Mouse (Mus musculus) MEL (cell line): ENCODE measurements at regions not wholly inside any gene's neighbourhood (a gene's known extent, or its start where the extent isn't known, plus 50 kb on each side); places are given as distances from the start of the nearest gene placed in this dataset.

Experiments used
- DNase-seq: peaks from one replicate; pipeline ENCODE4 v3.0.0; 2011; ENCODE audit warnings: low read depth, low spot score
- H3K27ac ChIP-seq: 2 replicates; pipeline ENCODE4 v1.5.1; 2012; ENCODE audit warnings: low read depth, mild to moderate bottlenecking, control low read depth, low read length, moderate library complexity; ENCODE audit not compliant: control insufficient read depth
- H3K27me3 ChIP-seq, 2 experiments: fragments of 150-350 bp in 1 of 2; sonication (generic) in 1 of 2; 2 replicates each; pipeline ENCODE4 v1.6.1; 2012; ENCODE audit warnings: low read length in 2 of 2, mild to moderate bottlenecking in 2 of 2, improper control_type of control experiment in 1 of 2, moderate library complexity in 1 of 2; ENCODE audit not compliant: insufficient read depth in 2 of 2, control insufficient read depth in 1 of 2
- H3K36me3 ChIP-seq, 2 experiments: 2 replicates each; pipeline ENCODE4 v1.6.1; 2012 to 2014; ENCODE audit warnings: low read length in 2 of 2, improper control_type of control experiment in 1 of 2, inconsistent platforms in 1 of 2, mild to moderate bottlenecking in 1 of 2; ENCODE audit not compliant: insufficient read depth in 2 of 2, control insufficient read depth in 1 of 2
- H3K4me1 ChIP-seq, 2 experiments: fragments of 150-350 bp in 1 of 2; sonication (generic) in 1 of 2; 2 replicates each; pipeline ENCODE4 v1.6.1; 2012; ENCODE audit warnings: low read length in 2 of 2, improper control_type of control experiment in 1 of 2, mild to moderate bottlenecking in 1 of 2; ENCODE audit not compliant: insufficient read depth in 2 of 2, control insufficient read depth in 1 of 2
- H3K4me3 ChIP-seq, 2 experiments: fragments of 150-350 bp in 1 of 2; sonication (generic) in 1 of 2; 2 replicates each; pipeline ENCODE4 v1.5.1; 2012; ENCODE audit warnings: low read depth in 2 of 2, low read length in 2 of 2, mild to moderate bottlenecking in 2 of 2, moderate library complexity in 2 of 2, control low read depth in 1 of 2, improper control_type of control experiment in 1 of 2; ENCODE audit not compliant: control insufficient read depth in 1 of 2, insufficient read depth in 1 of 2
- H3K79me2 ChIP-seq: 2 replicates; pipeline ENCODE4 v1.6.1; 2012; ENCODE audit warnings: mild to moderate bottlenecking, low read length, moderate library complexity; ENCODE audit not compliant: control insufficient read depth, poor library complexity, insufficient read depth
- H3K9ac ChIP-seq: 2 replicates; pipeline ENCODE4 v1.6.1; 2012; ENCODE audit warnings: low read depth, mild to moderate bottlenecking, control low read depth, low read length, moderate library complexity; ENCODE audit not compliant: control insufficient read depth, poor library complexity, severe bottlenecking
- H3K9me3 ChIP-seq: fragments of 150-350 bp; sonication (generic); replicated peaks from 2 replicates; pipeline ENCODE4 v1.6.1; 2012; ENCODE audit warnings: mild to moderate bottlenecking, low read length, improper control_type of control experiment, moderate library complexity; ENCODE audit not compliant: insufficient read depth
- BHLHE40 ChIP-seq: IDR thresholded peaks from 2 replicates; pipeline ENCODE4 v1.6.1; 2012; ENCODE audit warnings: low read depth, mild to moderate bottlenecking, inconsistent platforms, low read length, improper control_type of control experiment, borderline replicate concordance
- CHD1 ChIP-seq: IDR thresholded peaks from 2 replicates; pipeline ENCODE4 v1.6.1; 2012; ENCODE audit warnings: low read depth, mild to moderate bottlenecking, inconsistent platforms, low read length, improper control_type of control experiment
- E2F4 ChIP-seq: IDR thresholded peaks from 2 replicates; pipeline ENCODE4 v1.6.1; 2011; ENCODE audit warnings: low read depth, low read length, improper control_type of control experiment, borderline replicate concordance
- EP300 ChIP-seq, 2 experiments: IDR thresholded peaks; 2 replicates each; pipeline ENCODE4 v1.6.1; 2011; ENCODE audit warnings: improper control_type of control experiment in 2 of 2, low read length in 2 of 2, low read depth in 1 of 2, mild to moderate bottlenecking in 1 of 2
- ETS1 ChIP-seq: IDR thresholded peaks from 2 replicates; pipeline ENCODE4 v1.6.1; 2012; ENCODE audit warnings: low read depth, mild to moderate bottlenecking, inconsistent platforms, low read length, improper control_type of control experiment, moderate library complexity
- GABPA ChIP-seq: IDR thresholded peaks from 2 replicates; pipeline ENCODE4 v1.6.1; 2012; ENCODE audit warnings: low read depth, mild to moderate bottlenecking, inconsistent platforms, low read length, improper control_type of control experiment, moderate library complexity
- GATA1 ChIP-seq: IDR thresholded peaks from 2 replicates; pipeline ENCODE4 v1.6.1; 2011; ENCODE audit warnings: low read depth, low read length, improper control_type of control experiment
- HCFC1 ChIP-seq: IDR thresholded peaks from 2 replicates; pipeline ENCODE4 v1.6.1; 2012; ENCODE audit warnings: low read depth, mild to moderate bottlenecking, inconsistent platforms, low read length, improper control_type of control experiment, moderate library complexity
- MAFK ChIP-seq: IDR thresholded peaks from 2 replicates; pipeline ENCODE4 v1.6.1; 2011; ENCODE audit warnings: low read depth, mild to moderate bottlenecking, low read length, improper control_type of control experiment, borderline replicate concordance
- MAX ChIP-seq: IDR thresholded peaks from 2 replicates; pipeline ENCODE4 v1.6.1; 2011; ENCODE audit warnings: low read length, improper control_type of control experiment
- MAZ ChIP-seq: IDR thresholded peaks from 2 replicates; pipeline ENCODE4 v1.6.1; 2012; ENCODE audit warnings: low read depth, mild to moderate bottlenecking, inconsistent platforms, low read length, improper control_type of control experiment
- MEF2A ChIP-seq: IDR thresholded peaks from 2 replicates; pipeline ENCODE4 v1.6.1; 2014; ENCODE audit warnings: low read depth, mild to moderate bottlenecking, inconsistent platforms, low read length, improper control_type of control experiment; ENCODE audit not compliant: poor library complexity, insufficient replicate concordance, severe bottlenecking; ENCODE audit errors: extremely low read depth
- MXI1 ChIP-seq: IDR thresholded peaks from 2 replicates; pipeline ENCODE4 v1.6.1; 2011; ENCODE audit warnings: mild to moderate bottlenecking, low read depth, low read length, improper control_type of control experiment
- MYB ChIP-seq: IDR thresholded peaks from 2 replicates; pipeline ENCODE4 v1.6.1; 2011; ENCODE audit warnings: mild to moderate bottlenecking, low read depth, low read length, improper control_type of control experiment
- NELFE ChIP-seq: IDR thresholded peaks from 2 replicates; pipeline ENCODE4 v1.6.1; 2011; ENCODE audit warnings: low read depth, low read length, improper control_type of control experiment
- RAD21 ChIP-seq: IDR thresholded peaks from 2 replicates; pipeline ENCODE4 v1.6.1; 2011; ENCODE audit warnings: mild to moderate bottlenecking, low read depth, low read length, improper control_type of control experiment
- RCOR1 ChIP-seq: IDR thresholded peaks from 2 replicates; pipeline ENCODE4 v1.6.1; 2012; ENCODE audit warnings: low read depth, mild to moderate bottlenecking, inconsistent platforms, low read length, improper control_type of control experiment
- SMC3 ChIP-seq: IDR thresholded peaks from 2 replicates; pipeline ENCODE4 v1.6.1; 2011; ENCODE audit warnings: low read depth, low read length, improper control_type of control experiment
- TBP ChIP-seq: IDR thresholded peaks from 2 replicates; pipeline ENCODE4 v1.8.0; 2011; ENCODE audit warnings: low read depth, low read length, improper control_type of control experiment
- UBTF ChIP-seq: IDR thresholded peaks from 2 replicates; pipeline ENCODE4 v1.6.1; 2012; ENCODE audit warnings: low read depth, mild to moderate bottlenecking, inconsistent platforms, low read length, improper control_type of control experiment, moderate library complexity, borderline replicate concordance; ENCODE audit not compliant: insufficient read depth
- ZC3H11A ChIP-seq: IDR thresholded peaks from 2 replicates; pipeline ENCODE4 v1.6.1; 2012; ENCODE audit warnings: low read depth, mild to moderate bottlenecking, inconsistent platforms, low read length, improper control_type of control experiment
- ZKSCAN1 ChIP-seq: IDR thresholded peaks from 2 replicates; pipeline ENCODE4 v1.6.1; 2012; ENCODE audit warnings: low read depth, mild to moderate bottlenecking, inconsistent platforms, low read length, improper control_type of control experiment, moderate library complexity
- ZMIZ1 ChIP-seq: IDR thresholded peaks from 2 replicates; pipeline ENCODE4 v1.6.1; 2012; ENCODE audit warnings: low read depth, mild to moderate bottlenecking, inconsistent platforms, low read length, improper control_type of control experiment, moderate library complexity

GRCm38 (mm10) chr9:89849947-89850346 is 59.8 kb upstream of the Rasgrf1 start:
- H3K9me3 ChIP-seq: no peaks in the 10 kb centered on the region
- H3K4me3 ChIP-seq: no peak overlapping the region
- no peaks in the 10 kb centered on the region for H3K79me2 ChIP-seq
- no peaks in the 10 kb centered on the region for H3K27me3 ChIP-seq
- H3K36me3 ChIP-seq: no peaks in the 10 kb centered on the region
- TF ChIP-seq MXI1 (no peak), ETS1 (no peak), HCFC1 (no peak), ZC3H11A (no peak), RAD21 (no peak), GATA1 (no peak), MYB (no peak), RCOR1 (no peak), GABPA (no peak), EP300 (IDR thresholded peaks at IDR 0.05; ENCODE audit: low read depth in 1 of 2, low read length in 2 of 2) (no peak), MAX (no peak), E2F4 (no peak), SMC3 (no peak), CHD1 (no peak)
- DNase-seq: no peak
- H3K4me1 ChIP-seq: no peaks in the 10 kb centered on the region
- H3K9ac ChIP-seq: no peak overlapping the region
- H3K27ac ChIP-seq: no peak overlapping the region

DNA sequence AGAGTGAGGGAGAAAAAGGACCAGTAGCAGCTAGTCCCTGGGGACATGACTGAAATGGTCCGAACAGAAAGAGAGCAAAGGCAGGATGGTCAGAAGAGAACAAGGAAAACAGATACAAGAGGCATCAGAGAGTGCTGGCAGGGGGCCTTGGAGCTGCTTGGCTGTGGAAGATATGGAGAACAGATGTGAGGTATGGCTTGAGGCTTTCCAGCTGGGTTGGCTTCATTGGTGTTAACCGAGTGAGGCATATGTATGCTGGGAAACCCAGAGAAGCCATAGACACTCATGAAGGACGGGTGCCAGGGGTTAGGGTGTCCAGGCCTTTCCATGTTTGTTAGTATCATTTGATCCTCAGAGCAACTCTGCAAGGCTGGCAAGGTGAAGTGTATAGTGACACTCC is 61.1 kb upstream of the Rasgrf1 start:
- Histone ChIP-seq H3K27me3 (no peaks in the 10 kb centered on the region), H3K4me3 (no peak overlapping the region), H3K4me1 (no peaks in the 10 kb centered on the region), H3K79me2 (no peaks in the 10 kb centered on the region), H3K9ac (no peak overlapping the region), H3K9me3 (no peaks in the 10 kb centered on the region)
- TF ChIP-seq MAX: no peak
- no peak for TF ChIP-seq MXI1
- TF ChIP-seq ZMIZ1: no peak
- TF ChIP-seq TBP: no peak
- TF ChIP-seq RCOR1: no peak
- TF ChIP-seq UBTF: no peak
- TF ChIP-seq E2F4: no peak
- no peak for TF ChIP-seq RAD21
- no peak for TF ChIP-seq BHLHE40
- no peak for TF ChIP-seq CHD1
- no peak for TF ChIP-seq MEF2A
- no peak for TF ChIP-seq MAZ
- no peak for TF ChIP-seq NELFE
- TF ChIP-seq ZKSCAN1: no peak
- TF ChIP-seq MAFK: no peak
- TF ChIP-seq, all 39 proteins: peak for 0
- no peak for DNase-seq
- Histone ChIP-seq H3K36me3 (no peaks in the 10 kb centered on the region), H3K27ac (no peak overlapping the region)
